Mouse (Mus musculus) cerebellum, postnatal 14 days (tissue): Measurements from ENCODE around the gene Ndufa11.

Source experiments
- DNase-seq, 2 experiments: peaks; one replicate each; pipeline ENCODE4 v3.0.0; 2021; ENCODE audit warnings: mixed read lengths in 2 of 2

Ndufa11 gene

DNA sequence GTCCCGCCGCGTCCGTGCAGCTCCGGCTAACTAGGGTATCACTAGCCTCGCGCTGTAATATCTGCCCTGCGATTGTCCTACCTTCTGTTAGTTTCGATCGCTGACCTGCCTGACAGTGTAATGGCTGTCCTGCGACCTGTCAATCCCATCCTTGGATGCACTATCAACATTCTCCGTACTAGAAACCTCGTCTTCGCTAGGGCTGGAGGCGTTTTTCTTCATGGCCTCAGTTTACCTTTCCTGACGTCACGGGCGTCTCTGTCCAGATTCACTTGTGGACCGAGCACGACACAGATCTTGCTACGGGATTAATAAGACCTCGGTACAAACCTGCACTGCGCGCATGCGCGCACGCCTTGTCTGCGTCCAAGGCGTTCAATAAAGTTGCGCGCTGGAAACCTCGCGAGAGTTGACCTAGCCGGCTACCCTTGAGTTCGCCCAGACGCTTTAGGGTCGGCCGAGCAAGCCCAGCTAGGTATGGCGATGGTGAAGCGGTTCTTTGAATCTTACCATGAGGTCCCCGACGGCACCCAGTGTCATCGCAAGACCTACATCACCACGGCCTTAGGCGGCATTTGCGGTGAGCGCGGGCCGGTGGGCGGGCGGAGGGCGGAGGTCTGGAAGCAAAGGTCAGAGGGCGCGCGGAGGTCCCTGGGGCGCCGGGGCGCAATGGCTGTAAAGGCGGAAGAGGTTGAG, at the start of gene Ndufa11, which contains the start of gene Vmac:
Gene Ndufa11, plus strand, starts transcription at position 405 of the 696 bp plus-strand sequence.
Gene Vmac, minus strand, starts transcription at position 660 of the 696 bp plus-strand sequence.
- peak; percentile 98 for DNase-seq

DNA sequence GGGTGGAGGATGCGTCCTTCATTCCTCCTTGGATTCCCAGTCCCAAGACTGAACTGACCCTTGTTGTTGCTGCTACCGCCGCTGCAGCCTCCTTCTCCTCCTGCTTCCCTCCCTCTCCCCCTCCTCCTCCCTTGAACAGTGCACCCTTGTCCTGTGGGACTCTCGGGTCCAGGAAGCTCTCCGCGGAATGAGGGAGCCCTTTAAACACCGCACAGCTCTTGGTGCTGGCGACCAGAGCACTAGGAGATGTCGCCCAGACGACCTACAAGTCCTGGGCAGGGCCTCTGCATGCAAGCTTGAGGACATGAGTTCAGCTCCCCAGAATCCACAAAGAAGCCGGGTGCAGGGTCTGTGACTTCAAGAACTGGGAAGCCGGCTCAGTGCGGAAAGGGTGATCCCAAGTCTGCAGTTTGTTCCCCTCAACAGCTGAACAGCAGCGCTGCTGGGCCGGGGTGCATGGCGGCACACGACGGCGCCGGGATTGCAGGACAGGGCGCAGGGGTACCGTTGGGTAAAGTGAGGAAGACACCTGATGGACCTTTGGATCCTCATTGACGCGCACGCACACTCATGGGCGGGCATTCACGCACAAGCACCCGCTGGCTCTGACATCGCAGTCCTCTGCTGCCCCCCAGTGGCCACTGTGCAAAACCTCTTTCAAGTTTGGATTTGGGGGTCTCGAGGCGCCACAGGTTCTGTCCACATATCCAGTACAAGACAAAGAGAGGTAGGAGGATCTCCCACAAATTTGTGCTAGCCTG, 49.0 kb upstream of the Ndufa11 start:
- peak; percentile 92 to 96 for DNase-seq

DNA sequence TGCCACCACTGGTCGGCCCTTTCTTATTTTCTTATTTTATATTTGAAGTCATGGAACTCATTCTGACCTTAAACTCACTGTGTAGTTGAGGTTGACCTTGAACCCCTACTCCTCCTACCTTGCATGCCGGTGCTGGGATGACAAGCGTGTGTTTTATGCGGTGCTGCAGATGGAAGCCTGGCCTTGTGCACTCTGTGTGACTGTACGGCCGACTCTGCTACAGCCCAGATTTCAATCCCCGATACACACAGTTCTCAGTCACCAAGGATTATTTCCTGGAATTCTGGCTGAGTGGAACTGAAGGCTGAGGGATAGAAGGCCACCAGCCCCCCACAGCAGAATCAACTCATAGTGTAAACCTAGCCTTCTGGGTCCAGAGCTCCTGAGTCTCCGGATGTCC, 47.8 kb upstream of the Ndufa11 start:
- no peak for DNase-seq

DNA sequence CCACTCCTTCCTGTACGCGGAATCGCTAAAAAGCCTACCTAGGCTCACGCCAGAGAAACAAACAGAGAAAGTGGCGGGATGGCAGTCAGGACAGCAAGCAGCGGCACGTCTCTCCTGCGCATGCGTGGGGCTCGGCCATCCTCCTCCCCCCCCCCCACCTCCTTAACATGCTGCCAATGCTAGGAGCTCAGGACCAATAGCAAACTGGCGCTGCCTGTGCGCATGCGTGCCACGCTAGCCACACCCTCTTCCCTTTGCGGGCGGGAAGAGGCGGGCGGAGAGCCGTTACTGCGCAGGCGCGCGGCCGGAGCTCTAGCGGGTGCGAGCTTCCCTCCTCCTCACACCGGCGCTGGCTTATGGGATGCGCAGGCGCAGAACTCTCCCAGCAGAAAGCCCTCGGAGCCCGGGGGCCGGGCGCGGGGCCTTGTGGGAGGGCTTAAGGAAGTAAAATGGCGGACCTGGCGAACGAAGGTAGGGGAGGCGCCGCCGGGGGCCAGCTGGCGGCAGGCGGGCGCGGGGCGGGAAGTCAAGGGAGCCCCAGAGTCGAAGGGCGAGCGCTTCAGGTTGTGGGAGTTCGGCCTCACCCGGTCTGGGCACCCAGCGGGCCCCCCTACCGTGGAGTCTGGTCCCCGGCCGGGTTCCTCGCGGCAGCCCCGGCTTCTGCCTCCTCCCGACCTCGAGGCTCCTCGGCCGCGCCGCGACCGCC, 44.5 kb upstream of the Ndufa11 start, which contains the start of gene Ranbp3:
Gene Ranbp3, plus strand, starts transcription at position 354 of the 706 bp plus-strand sequence.
- peak; percentile 99 for DNase-seq

DNA sequence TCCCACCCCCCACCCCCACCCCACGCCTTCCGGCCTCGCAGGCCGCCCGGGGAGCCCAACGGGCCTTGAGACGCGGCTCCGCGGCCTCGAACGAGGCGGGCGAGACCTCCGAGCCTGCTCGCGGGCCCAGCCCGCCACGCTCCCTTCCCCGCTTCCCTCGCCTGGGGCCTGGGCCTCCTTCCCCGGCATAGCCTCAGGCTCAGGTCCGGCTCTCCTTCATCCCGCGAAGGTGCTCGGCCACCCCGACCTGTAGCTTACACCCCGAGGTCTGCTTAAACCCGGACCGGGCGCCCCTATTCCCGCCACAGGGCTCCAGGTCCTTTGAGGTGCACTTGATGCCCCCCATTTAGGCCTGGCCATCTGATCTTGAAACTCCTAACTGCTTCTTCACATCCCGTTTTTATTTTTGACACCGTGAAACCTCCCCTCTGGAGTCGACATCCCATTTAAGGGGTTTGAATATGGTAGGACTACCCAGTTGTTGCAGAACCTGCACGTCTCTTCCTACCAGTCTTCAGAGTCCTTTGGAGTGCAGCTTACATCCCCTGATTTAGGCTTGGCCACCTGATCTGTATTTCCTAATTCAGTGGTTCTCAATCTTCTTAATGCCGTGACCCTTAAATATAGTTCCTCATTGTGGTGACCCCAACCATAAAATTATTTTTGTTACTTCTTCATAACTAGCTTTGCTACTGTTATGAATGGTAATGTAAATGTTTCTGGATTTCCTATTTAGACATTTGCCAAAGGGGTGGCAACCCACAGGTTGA, 43.7 kb upstream of the Ndufa11 start:
- peak in 1 of 2 experiments; percentile 51 for DNase-seq

DNA sequence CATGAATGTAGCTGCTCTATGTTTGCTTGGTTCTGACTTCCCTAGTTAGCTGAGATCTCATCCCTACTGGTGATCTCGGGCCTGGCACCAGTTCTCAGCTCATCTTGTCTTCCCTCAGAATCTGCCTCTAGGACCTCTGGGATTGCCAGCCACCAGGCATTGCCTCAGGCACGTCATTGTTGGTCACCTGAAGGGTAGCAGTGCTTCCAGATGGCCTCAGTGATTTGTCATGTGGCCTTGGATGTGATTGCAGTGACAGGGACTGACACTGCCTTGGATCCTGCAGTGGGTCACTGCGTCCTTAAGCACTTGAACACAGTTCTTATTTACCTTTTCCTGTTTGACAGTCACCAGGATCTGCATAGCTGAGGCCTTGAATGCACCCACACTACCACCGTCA, 35.8 kb upstream of the Ndufa11 start:
- peak in 1 of 2 experiments; percentile 38 for DNase-seq

DNA sequence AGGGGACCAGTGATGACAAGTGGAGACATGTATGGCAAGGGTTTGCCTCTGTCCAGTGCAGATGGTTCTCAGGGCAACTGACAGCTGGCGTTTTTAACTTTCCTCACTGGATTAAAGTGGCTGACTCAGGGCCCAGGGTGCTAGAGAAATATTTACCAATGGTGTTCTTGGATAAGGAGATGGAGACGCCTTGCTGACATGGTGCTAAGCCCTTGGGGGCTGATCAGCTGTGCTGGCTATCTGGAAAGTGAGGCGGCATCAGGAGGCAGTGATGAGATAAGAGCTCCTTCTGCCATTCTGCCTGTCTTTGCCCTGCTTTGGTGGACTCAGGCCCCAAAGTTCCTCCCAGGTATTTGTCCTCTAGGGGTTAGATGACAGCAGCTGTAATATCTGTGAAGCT, 34.7 kb upstream of the Ndufa11 start:
- DNase-seq: no peak

DNA sequence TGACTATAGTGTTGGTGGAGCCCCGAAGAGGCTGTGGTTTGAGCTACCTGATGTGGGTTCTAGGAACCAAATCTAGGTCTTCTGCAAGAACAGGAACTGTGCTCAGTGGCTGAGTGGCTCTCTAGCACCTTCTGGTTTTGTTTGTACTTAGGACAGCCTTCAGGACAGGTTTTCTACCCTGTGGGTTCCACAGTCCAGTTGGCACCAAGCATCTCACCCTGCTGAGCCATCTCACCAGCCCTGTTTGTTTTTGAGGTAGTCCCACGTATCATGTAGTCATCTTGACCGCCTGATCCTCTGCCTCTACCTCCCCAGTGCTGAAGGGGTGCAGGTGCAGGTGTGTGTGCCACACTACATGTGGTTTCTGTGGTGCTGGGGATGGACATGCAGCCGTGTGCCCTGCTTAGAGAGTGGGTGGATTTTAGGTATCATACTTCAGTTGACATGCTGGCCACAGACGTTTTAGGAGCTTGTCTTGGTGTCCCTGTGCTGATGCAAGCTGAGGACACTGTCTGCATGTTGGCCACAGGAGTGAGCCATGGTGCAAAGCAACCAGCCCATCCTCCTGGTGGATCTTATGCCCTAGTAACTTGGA, 33.9 kb upstream of the Ndufa11 start:
- DNase-seq: peak; percentile 23 to 41

DNA sequence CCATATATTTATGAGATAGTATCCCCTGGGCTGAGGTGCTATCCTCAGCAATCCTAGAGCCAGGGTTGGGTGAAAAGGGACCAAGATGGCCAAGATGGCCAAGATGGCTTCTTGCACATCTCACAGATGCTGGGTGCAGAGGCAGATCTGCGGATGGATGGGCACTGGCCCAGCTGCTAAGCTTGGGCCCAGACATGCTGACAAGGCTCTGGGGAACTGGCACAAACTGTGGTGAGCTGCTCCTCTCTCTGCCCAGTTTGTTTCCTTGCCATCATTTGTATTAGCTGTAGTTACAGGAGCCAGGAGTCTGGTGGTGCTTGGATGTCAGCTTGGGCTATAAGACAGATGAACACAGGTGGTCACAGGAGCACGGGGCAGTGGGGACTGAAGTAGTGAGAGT, 32.9 kb upstream of the Ndufa11 start:
- DNase-seq: peak; percentile 16 to 34

DNA sequence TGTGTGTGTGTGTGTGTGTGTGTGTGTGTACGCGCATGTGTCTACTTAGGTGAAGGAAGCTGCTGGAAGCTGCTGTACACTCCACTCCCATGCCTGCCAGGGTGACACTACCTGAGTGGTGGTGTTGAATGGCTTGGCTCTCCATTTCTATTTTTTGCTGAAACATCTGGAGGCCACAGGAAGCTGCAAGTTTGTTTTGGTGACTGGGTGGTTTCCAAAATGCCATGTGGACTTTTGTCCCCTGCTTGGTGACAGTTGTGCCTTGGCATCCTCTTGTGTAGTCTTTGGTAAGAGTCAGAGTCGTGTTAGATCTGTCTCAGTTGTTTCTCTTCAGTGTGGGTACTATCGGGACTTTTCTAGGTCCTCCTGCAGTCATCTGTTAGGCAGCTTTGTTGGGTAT, 30.8 kb upstream of the Ndufa11 start:
- no peak for DNase-seq

DNA sequence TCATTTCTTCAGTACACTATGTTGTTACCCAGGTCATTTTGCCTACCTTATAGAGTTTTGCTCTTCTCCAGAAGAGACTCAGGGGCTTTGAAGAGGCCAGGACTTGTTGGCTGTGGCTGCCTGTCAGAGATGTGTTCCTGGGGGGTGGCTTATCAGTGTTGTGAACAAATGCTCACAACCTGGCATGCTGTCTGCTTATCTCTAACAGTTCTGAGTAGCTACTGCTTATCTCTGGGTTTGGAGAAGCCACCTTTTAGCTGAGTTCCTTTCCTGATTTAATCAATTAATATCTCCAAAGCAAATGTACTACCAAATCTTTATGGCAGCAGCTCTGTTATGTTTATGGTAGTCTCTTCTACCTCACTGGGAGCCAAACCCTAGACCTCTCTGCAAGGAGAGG, 29.5 kb upstream of the Ndufa11 start:
- no peak for DNase-seq

DNA sequence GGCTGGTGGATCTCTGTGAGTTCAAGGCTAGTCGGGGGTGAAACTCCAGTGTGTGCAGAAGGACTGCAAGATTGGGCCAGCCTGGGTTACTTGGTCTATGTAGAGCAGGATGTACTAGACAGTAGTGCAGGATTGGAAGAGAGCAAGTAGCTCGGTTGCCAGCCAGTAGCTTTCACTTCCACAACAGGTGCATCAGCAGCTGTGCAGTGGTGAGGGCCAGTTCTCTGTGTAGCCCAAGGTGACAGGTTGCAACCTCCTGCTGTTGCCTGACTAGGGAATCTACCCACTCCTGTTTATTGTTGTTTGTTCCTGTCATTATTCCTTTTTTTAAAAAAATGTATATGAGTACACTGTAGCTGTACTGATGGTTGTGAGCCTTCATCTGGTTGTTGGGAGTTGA, 28.9 kb upstream of the Ndufa11 start:
- DNase-seq: no peak

DNA sequence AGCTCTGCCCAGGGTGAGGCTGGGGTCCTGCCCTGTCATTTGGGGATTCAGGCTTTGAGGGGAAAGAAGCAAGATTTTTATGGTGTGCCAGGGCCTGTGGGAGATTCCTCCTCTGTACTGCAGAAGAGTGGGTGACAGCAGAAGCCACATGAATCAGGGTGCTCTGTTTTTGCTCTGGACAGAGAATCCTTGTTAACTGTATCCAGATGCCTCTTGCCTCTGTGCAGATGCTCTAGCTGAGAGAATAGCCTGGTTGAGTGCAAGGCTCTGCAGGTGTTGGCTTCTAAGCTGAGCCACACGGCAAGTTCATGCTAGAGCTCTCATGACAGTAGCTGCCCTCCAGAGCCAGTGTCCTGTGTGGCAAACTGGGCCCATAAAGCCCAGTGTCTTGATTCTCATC, 24.2 kb upstream of the Ndufa11 start:
- no peak for DNase-seq

DNA sequence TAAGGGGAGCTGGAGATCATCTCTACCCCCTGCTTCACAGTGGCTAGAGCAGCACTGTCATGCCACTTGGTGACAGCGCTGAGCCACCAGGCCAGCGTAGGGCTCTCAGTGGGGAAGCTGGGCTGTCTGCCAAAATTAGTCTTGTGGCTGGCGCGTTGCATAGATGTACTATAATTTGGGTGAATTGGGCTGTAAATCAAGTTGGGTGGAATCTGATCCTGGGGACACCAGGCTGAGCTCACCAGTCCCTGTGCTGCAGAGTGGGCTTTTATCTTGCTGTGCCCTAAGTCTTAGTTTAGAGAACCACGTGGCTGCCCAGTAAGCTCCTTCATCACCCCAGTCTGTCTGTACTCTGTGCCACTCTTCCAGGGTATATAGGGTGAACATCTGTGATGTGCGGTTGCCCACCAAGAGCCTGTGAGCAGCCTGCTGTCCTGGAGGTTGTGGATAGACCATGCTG, 23.7 kb upstream of the Ndufa11 start:
- DNase-seq: peak; percentile 88 to 89

DNA sequence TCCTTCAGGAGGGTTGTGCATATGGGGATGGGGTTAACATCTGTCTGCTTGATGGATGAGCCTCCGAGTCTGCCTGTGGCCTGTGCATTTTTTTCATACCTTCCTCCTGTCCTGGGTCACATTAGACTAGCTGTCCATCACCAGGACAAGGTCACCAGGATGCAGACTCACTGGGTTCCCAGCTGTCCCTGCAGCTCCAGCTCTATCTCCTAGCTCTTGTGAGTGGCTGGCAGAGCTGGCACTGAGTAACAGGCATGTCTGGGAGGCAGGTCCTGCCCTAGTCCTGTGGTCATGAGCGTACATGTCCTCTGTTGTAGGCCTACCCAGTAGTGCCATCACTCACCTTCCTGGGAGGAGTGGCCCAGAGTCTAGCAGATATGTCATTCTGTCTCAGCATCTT, 17.1 kb upstream of the Ndufa11 start:
- no peak for DNase-seq

DNA sequence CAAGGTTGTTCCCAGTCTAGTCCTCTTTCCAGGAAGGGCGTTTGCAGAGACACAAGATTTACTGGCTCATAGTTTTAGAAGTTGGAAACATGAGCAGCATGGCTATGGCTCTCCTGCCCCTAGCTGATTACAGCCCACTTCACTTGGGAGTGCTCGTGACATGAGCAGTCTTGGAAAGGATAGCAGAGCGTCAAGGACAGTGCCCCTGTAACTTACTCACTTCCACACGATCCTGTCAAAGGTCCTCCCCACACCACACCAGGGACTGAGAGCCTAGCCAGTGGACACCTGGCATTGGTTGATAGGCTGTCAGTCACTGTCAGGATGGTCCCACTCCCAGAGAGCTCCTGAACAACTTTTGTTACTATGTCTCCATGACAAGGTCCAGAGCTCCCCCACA, 14.5 kb upstream of the Ndufa11 start:
- DNase-seq: no peak

DNA sequence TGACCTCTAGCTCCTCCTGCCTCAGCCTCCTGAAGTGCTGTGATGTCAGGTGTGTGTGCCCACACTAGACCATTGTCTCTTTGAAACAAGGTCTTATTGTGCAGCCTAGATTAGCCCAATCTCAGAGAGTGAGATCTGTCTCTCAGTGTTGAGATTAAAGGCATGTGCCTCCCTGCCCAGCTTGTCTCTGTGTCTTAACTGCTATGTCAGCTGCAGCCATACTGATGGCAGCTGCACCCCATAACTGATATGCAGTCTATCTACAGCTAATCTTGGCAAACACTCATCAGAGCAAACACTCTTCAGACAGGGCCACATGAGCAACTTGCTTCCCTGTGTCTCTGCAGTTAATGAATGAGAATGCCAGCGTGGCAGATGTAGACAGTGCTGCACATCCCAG, 11.1 kb upstream of the Ndufa11 start:
- no peak for DNase-seq

DNA sequence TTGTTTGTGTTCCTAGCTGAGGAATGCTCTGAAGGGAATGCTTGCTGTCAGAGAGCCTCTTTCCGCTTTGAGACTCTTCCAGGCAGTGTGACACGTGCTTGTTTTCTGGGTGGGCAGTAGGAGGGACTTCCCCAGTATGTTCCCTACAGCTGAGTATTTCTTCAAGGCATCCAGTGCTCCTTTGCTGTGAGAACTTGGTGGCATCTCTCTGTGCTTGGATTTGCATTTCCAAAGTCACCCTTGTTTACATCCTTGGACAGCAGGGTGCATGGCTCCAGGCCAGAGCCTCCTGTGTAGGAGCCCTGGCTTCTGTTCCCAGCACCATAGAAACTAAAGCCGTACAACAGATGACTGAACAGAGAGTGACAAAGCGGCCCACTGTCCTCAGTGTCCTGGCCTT, 8.9 kb upstream of the Ndufa11 start:
- peak in 1 of 2 experiments; percentile 40 for DNase-seq

DNA sequence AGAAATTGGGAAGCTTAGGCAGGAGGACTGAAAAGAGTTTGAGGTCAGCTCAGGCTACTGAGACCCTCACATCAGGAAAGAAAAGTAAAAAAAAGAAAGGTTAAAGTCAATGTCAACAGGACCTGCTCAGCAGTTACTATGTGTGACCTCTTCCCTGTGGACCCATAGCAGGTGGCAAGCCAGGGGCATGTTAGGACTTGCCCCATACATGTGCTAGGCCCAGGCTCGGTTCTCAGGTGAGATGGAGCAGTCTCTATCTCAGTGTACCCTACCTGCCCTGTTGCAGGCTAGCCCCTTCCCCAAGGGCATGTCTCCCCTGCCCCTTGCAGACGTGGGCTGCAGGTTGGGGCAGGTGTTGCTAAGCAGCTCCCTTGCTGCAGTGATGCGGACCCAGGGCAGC, 7.9 kb upstream of the Ndufa11 start:
- DNase-seq: no peak

DNA sequence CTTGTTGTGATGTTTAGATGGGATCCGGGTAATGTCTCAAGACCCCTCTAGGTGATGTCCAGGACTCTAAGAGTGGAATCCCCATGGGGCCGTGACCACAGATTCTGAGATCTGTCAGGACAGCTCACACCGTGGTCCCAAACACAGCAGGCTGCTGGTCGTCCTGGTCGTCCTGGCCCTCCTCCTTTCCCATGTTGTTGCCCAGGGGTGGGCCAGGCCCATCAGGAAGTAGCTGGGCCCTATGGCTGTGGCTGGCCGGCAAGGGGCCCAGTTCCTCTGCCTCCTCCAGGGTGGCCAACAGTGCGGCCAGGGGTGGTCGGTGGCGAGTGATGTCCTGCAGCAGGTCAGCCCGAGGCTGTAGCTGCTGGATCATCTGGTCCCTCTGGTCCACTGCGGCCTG, 2.2 kb upstream of the Ndufa11 start:
- no peak for DNase-seq

DNA sequence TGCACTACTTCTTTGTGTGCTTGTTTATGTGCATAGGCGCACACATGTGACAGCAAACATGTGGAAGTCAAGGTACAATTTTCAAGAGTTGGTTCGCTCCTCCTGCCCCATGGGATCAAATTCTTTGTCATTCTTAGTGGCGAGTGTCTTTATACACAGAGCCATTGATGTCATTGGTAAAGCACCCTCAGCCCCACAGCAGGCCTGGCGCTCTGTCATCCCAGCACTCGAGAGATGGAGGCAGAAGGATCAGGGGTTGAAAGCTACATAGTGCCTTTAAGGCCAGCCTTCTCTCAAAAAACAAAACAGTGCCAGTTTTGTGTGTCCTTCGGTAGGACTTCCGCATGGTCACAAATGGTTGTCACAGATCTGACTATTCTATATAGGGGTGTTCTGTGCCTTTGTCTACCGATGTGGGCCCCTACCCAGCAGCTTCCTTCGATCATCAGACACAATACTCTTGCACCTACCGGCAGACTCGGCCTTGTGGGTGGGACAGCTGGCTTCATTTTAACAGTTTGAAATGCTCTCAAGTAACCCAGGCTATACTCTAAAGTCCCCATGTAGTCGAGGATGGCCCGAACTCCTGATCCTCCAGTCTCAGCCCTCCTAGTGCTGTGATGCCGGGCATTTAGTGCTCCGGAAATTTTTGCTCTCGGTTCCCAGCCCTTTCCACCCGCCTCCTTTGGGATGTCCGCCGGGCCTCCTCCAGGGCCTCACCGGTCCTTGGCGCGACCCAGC, 1.5 kb upstream of the Ndufa11 start:
- peak in 1 of 2 experiments; percentile 35 for DNase-seq
